Mouse (Mus musculus) hindbrain, embryonic 16.5 days (tissue): ENCODE data around the gene Gemin7. TPM values are rescaled to one million over a fixed set of nuclear protein-coding genes. Genes with fewer than 3 reads are reported as not detected.
"Not testable (repeated sequence)": the region's sequence is repeated elsewhere in the genome, so short reads cannot be mapped to it uniquely, and the experiment has no call there.

Experiments used
- ATAC-seq: fragments of 200-750 bp; cut with Nextera tagmentation; 2 replicates; pipeline ENCODE4 v1.8.0; 2017; ENCODE audit warnings: moderate TSS enrichment, moderate library complexity
- H3K27ac ChIP-seq: fragments of 300-500 bp; sonication (generic); 2 replicates; pipeline ENCODE4 v1.5.1; 2014; ENCODE audit warnings: low read depth, mild to moderate bottlenecking, control low read depth, low read length, moderate library complexity
- H3K27me3 ChIP-seq: fragments of 300-500 bp; sonication (generic); replicated peaks from 2 replicates; pipeline ENCODE4 v1.6.1; 2014; ENCODE audit warnings: low read length; ENCODE audit not compliant: control insufficient read depth, insufficient read depth
- H3K36me3 ChIP-seq: fragments of 300-500 bp; sonication (generic); 2 replicates; pipeline ENCODE4 v1.6.1; 2014; ENCODE audit warnings: mild to moderate bottlenecking, low read length, moderate library complexity, mixed read lengths; ENCODE audit not compliant: control insufficient read depth, insufficient read depth
- H3K4me1 ChIP-seq: fragments of 300-500 bp; sonication (generic); 2 replicates; pipeline ENCODE4 v1.6.1; 2014; ENCODE audit warnings: low read depth, low read length; ENCODE audit not compliant: control insufficient read depth, insufficient read depth
- H3K4me2 ChIP-seq: fragments of 300-500 bp; sonication (generic); 2 replicates; pipeline ENCODE4 v1.6.1; 2014; ENCODE audit warnings: mild to moderate bottlenecking, low read length, control low read depth, moderate library complexity
- H3K4me3 ChIP-seq: fragments of 300-500 bp; sonication (generic); 2 replicates; pipeline ENCODE4 v1.5.1; 2014; ENCODE audit warnings: mild to moderate bottlenecking, low read length, control low read depth, moderate library complexity
- H3K9ac ChIP-seq: fragments of 300-500 bp; sonication (generic); 2 replicates; pipeline ENCODE4 v1.6.1; 2014; ENCODE audit warnings: low read depth, mild to moderate bottlenecking, control low read depth, low read length, moderate library complexity
- H3K9me3 ChIP-seq: fragments of 300-500 bp; sonication (generic); 2 replicates; pipeline ENCODE4 v1.6.1; 2014; ENCODE audit warnings: mild to moderate bottlenecking, low read length, moderate library complexity; ENCODE audit not compliant: control insufficient read depth
- WGBS: fragments of 180-500 bp; shearing (Covaris S2); extraction: QIAGEN DNeasy Blood & Tissue Kit; methylation state at CpG from one replicate; pipeline ENCODE4 v1.1.7; 2014; 5-methylcytosine and 5-hydroxymethylcytosine counted together
- polyA plus RNA-seq: library from polyadenylated mRNA; unstranded; fragments of >200 nt; fragmentation: Nextera tagmentation; extraction: Ambion mirVana; gene quantifications from 2 replicates; pipeline ENCODE4 v1.2.1, GENCODE M21; 2015

The Gemin7 gene
- polyA plus RNA-seq, 1 experiment from 2014 or later, result 162 TPM

DNA sequence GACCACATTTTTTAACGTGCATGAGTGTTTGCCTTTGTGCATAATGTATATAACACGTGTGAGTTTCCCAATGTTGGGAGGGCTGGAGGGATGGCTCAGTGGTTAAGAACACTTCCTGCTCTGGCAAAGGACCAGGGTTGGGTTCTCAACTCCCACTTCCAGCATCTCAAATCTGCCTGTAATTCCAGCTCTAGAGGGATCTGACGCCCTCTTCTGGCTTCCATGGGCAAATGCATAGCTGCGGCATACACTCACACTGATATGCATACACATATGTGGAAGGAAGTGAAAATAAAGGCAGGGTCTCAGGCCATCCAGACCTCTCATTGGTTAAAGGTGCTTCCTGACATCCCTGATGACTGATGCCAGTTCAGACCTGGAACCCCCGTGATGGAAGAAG lies 29.9 kb upstream of the Gemin7 start:
- Histone ChIP-seq H3K4me1 (peaks cover 14% of the 10 kb centered on the region), H3K4me2 (no peak overlapping the region), H3K4me3 (no peak overlapping the region), H3K36me3 (0 out of 2 replicates have a peak, but pooled peaks cover 5% of the 10 kb centered on the region), H3K9me3 (no peaks in the 10 kb centered on the region), H3K9ac (no peak overlapping the region), H3K27ac (no peak overlapping the region), H3K27me3 (no peaks in the 10 kb centered on the region)
- no peak for ATAC-seq
- 88% methylated on average over 5 of the region's 5 CpGs for WGBS

DNA sequence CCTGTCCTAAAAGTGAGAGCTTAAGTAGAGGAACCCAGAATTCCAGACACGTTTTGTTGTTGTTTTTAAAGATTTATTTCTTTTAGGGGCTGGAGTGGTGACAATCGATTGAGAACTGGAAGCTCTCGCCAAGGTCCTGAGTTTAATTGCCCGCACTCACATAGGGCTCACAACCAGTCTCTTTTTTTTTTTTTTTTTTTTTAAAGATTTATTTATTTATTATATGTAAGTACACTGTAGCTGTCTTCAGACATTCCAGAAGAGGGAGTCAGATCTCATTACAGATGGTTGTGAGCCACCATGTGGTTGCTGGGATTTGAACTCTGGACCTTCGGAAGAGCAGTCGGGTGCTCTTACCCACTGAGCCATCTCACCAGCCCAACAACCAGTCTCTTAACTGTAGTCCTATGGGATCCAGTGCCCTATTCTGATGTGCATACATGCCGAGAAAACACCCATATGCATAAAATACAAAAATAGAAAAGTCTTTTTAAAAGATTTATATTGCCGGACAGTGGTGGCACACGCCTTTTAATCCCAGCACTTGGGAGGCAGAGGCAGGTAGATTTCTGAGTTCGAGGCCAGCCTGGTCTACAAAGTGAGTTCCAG lies 27.3 kb upstream of the Gemin7 start:
- not testable (repeated sequence) for H3K9me3 ChIP-seq, H3K27me3 ChIP-seq, H3K36me3 ChIP-seq, ATAC-seq
- H3K27ac ChIP-seq, result peak overlapping the region; percentile 45; the same call in 1 of the 2 replicates
- WGBS, result 63% methylated on average over 10 of the region's 10 CpGs
- peaks cover 27% of the 10 kb centered on the region for H3K4me1 ChIP-seq
- H3K4me2 ChIP-seq, result peak overlapping the region; percentile 82
- H3K9ac ChIP-seq, result 0 out of 2 replicates have a peak overlapping the region, but pooled peaks have one; percentile 80
- peak overlapping the region; percentile 65 for H3K4me3 ChIP-seq

DNA sequence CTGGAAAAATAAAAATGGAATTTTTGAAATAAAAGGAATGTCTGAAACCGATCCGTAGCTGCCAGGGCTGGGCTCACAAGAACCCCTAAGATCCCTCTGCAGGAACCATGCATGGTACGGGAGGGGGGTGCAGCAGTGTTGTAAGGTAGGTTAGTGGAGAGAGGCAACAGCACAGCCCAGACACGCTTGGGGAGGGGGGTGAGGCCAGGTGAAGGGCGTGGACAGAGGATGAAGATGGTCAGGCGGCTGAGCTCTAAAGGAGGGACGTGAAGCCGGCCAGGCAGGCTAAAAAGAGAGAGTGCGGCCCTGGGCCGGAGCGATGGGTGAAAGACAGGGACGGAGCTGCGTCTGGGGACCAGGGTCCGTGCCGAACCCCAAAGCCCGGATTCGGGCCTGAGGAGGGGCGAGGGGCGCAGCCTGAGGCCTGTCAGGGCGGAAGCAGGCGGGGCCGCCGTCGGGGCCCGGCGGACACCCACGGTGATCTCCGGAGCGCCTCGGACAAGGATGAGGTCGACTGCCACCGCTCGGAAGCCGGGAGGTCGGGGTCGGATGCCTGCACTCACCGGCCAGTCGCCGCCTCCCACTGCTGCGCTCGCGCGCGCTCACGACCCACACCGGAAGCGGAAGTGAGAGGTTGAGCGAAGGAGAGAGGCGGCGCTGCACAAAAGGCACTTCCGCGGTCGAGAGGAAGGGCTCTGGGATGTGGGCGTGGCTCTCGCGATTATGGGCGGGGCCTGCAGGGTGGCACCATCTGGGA lies 26.6 kb upstream of the Gemin7 start, which contains the start of gene Clasrp:
Gene Clasrp (minus strand): TSS at position 638 of the 757 bp plus-strand sequence.
- H3K27me3 ChIP-seq, result no peaks in the 10 kb centered on the region
- peak within 1 kb of the TSS; percentile 59 for H3K27ac ChIP-seq
- WGBS, result 1% methylated on average over 57 of the region's 57 CpGs
- H3K4me3 ChIP-seq, result peak within 1 kb of the TSS; percentile 65
- 0 out of 2 replicates have a peak, but pooled peaks cover 2% of the 10 kb centered on the region for H3K36me3 ChIP-seq
- H3K4me1 ChIP-seq, result peaks cover 27% of the 10 kb centered on the region
- H3K9ac ChIP-seq, result peak within 1 kb of the TSS; percentile 80
- ATAC-seq, result peak; percentile 88
- peak within 1 kb of the TSS; percentile 82 for H3K4me2 ChIP-seq
- H3K9me3 ChIP-seq, result no peaks in the 10 kb centered on the region

DNA sequence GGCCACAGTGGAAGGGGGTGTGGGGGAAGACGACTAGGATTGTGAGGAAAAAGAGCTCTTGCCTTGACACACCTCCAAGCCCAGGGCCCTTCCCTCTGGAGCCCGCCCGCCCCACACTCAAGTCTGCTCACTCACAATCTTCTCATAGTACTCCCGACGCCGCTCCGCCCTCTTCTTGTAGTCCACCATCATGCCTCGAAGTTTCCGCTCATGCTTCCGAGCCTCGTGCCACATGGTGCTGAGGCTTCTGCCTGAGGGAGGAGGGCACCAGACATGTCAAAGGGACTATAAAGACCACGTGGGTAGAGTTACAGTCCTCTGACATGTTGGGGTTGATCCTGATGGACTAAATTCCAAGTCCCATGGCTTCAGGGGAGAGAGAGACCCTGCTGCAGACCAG lies 25.7 kb upstream of the Gemin7 start:
- no peaks in the 10 kb centered on the region for H3K27me3 ChIP-seq
- H3K4me2 ChIP-seq, result peak overlapping the region; percentile 82
- H3K4me3 ChIP-seq, result peak overlapping the region; percentile 65
- no peak overlapping the region for H3K27ac ChIP-seq
- H3K9ac ChIP-seq, result peak overlapping the region; percentile 80
- H3K4me1 ChIP-seq, result peaks cover 27% of the 10 kb centered on the region
- 0 out of 2 replicates have a peak, but pooled peaks cover 2% of the 10 kb centered on the region for H3K36me3 ChIP-seq
- ATAC-seq, result no peak
- no peaks in the 10 kb centered on the region for H3K9me3 ChIP-seq
- WGBS, result 81% methylated on average over 12 of the region's 12 CpGs

DNA sequence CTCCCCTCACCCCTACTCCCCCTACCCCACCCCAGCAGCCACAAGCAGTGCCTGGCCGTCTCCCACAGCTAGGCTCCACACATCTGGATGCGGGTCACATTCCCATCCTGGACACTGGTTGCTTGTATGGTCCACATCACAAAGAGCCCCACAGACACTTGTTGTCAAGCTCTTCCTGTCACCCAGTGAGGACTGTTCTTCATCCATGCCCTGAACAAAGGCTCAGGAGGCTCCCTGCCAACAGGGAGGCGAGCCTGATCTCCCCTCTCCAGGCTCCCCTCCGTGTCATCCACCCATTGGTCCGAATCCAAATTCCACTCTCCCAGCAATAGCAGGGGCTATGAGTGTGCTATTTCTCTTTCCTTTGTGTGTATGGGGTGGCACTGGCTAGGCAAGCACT lies 23.2 kb upstream of the Gemin7 start:
- no peak overlapping the region for H3K4me3 ChIP-seq
- no peak overlapping the region for H3K9ac ChIP-seq
- H3K27ac ChIP-seq, result peak overlapping the region; percentile 63
- no peaks in the 10 kb centered on the region for H3K27me3 ChIP-seq
- peak; percentile 84 for ATAC-seq
- H3K36me3 ChIP-seq, result peaks cover 4% of the 10 kb centered on the region
- no peaks in the 10 kb centered on the region for H3K9me3 ChIP-seq
- peaks cover 27% of the 10 kb centered on the region for H3K4me1 ChIP-seq
- H3K4me2 ChIP-seq, result no peak overlapping the region
- WGBS, result 39% methylated on average over 5 of the region's 5 CpGs

DNA sequence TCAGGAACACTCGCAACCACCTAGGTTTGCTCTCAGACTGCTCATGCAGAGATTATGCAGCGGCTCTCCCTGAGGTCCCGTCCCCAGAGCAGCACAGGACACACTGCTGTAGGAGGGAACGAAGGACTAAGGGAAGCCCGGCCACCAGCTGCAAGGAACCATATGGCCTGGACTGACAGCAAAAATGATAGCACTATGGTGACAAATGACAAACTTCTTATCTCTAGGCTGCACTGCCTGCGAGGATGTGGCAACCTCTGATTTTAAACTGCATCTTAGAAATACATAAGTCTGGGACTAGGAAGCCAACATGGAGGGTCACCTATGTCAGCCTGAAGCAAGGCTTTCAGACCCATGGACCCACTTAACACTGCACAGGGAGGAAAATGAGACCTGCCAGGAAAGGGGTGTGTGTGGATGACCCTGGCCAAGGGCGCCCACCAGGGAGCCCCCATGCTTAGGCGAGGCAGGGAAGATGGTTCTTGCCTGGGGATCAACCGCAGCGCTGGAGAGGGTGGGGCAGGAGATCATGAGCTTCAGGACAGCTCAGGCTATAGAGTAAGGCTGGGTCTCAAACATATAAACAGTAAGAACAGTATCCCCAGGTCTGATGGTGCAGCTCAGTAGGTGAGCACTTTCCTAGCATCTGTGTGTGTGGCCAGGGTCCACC lies 15.8 kb upstream of the Gemin7 start:
- 91% methylated on average over 10 of the region's 10 CpGs for WGBS
- ATAC-seq, result no peak

DNA sequence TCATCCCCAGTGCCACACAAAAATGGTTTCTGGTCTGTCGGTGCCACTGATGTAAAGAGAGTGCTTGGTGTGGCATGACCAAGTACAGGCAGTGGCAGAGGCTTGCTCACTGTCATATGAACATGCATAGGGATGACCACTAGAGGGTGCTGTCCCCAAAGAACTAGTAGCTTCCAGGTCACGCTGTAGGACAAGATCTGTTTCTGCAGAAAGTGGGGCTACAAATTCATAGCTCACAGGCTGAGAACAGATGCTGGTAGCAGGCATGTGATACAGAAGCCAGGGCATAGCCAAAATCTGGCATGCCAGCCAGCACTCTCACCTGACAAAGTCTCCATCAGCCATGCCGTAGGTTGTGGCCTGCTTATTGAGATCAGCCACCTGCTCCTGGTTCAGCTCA lies 12.5 kb upstream of the Gemin7 start:
- H3K4me3 ChIP-seq, result no peak overlapping the region
- H3K27ac ChIP-seq, result no peak overlapping the region
- H3K27me3 ChIP-seq, result no peaks in the 10 kb centered on the region
- no peak overlapping the region for H3K4me2 ChIP-seq
- no peak overlapping the region for H3K9ac ChIP-seq
- H3K36me3 ChIP-seq, result peaks cover 64% of the 10 kb centered on the region
- no peaks in the 10 kb centered on the region for H3K4me1 ChIP-seq
- 59% methylated on average over 3 of the region's 3 CpGs for WGBS
- no peaks in the 10 kb centered on the region for H3K9me3 ChIP-seq
- peak; percentile 71 for ATAC-seq

More for the DNA sequence above, 15.8 kb upstream of the Gemin7 start:
- no peak overlapping the region for H3K4me3 ChIP-seq
- H3K27ac ChIP-seq, result no peak overlapping the region
- H3K4me2 ChIP-seq, result no peak overlapping the region
- peaks cover 47% of the 10 kb centered on the region for H3K36me3 ChIP-seq
- H3K27me3 ChIP-seq, result no peaks in the 10 kb centered on the region
- no peaks in the 10 kb centered on the region for H3K4me1 ChIP-seq
- H3K9me3 ChIP-seq, result no peaks in the 10 kb centered on the region
- H3K9ac ChIP-seq, result no peak overlapping the region

DNA sequence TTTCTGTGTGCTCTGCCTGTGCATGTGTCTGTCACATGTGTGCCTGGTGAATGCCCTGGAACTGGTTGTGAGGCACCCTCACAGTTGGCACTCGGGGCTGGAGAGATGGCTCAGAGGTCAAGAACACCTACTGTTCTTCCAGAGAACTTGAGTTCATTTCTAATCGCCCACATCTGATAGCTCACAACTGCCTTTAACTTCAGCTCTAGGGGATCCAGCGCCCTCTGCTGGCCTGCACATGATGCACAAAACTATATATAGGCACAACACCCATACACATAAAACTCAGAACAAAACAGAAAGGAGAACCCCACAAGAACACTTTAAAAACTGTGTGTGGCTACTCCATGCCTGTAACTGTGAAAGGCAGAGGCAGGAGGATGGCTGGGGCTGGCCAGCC lies 11.8 kb upstream of the Gemin7 start:
- Histone ChIP-seq H3K9me3 (no peaks in the 10 kb centered on the region), H3K4me1 (no peaks in the 10 kb centered on the region), H3K36me3 (peaks cover 70% of the 10 kb centered on the region), H3K4me2 (no peak overlapping the region), H3K9ac (no peak overlapping the region), H3K4me3 (no peak overlapping the region), H3K27me3 (no peaks in the 10 kb centered on the region), H3K27ac (no peak overlapping the region)
- 55% methylated on average over 3 of the region's 3 CpGs for WGBS
- no peak for ATAC-seq

DNA sequence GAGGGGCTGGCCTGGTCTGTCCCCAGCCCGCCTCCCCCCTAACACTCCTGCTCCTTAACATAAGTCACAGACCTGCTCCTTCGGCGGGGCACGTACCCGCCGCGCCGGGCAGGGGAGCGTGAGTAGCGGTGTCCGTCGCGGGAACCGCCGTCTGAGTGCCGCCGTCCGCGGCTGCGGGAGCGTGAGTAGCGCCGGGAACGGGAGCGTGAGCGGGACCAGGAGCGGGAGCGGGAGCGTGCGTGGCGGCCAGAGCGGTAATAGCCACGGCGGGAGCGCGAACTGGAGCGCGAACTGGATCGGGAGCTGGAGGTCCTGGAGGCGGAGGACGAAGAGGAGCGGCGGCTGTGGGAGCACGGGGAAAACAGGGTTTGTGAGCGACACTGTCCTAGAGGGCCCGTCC lies 8.9 kb upstream of the Gemin7 start:
- Histone ChIP-seq H3K9me3 (no peaks in the 10 kb centered on the region), H3K4me2 (no peak overlapping the region), H3K27ac (no peak overlapping the region), H3K4me3 (no peak overlapping the region), H3K27me3 (no peaks in the 10 kb centered on the region), H3K36me3 (peaks cover 69% of the 10 kb centered on the region), H3K4me1 (no peaks in the 10 kb centered on the region), H3K9ac (no peak overlapping the region)
- 71% methylated on average over 46 of the region's 46 CpGs for WGBS
- no peak for ATAC-seq
